Mouse (Mus musculus): ENCODE results near the gene Gm20931. TPM values are rescaled to one million over a fixed set of nuclear protein-coding genes. Genes with fewer than 3 reads are reported as not detected.

Gm20931 gene
- not detected in 2 replicates for total RNA-seq (2023)

DNA sequence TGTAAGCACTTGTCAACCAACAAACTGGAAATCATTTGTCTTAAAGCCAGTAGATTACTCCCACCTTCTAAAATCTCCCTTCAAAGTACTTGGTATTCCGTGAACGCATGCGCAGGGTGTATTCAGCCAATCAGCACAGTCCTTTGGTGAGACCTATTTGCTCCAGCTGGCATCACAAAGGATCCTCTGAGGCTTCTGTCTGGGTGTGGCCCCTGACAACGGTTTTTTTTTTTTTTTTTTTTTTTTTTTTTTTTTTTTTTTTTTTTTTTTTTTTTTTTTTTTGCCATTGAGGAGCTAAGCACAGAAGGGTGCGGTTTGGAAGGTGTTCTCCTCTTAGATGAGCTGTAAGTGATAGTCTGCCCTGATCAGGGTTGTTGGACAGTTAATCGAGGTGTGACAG is at the start of gene Gm20931:
TSS of gene Gm20931 (plus strand) at position 301 of the 400 bp plus-strand sequence.

